Mouse (Mus musculus): Measurements from ENCODE around the gene Rnf114. TPM values are rescaled to one million over a fixed set of nuclear protein-coding genes. Genes with fewer than 3 reads are reported as not detected.

The Rnf114 gene
- total RNA-seq, 2 experiments from 2014 or later, result 50.9 to 51.6 TPM

- no peak overlapping the region for H3K27ac ChIP-seq
- DNase-seq (ENCODE audit: low spot score in 2 of 2), result no peak
- TF ChIP-seq CTCF (conservative IDR thresholded peaks at IDR 0.05), result no peak
- no peak overlapping the region for H3K4me3 ChIP-seq
Measured at GRCm38 (mm10) chr2:167514641-167515040, 22.2 kb downstream of the Rnf114 start.

GRCm38 (mm10) chr2:167515688-167516087 lies 23.2 kb downstream of the Rnf114 start:
- no peak overlapping the region for H3K4me3 ChIP-seq
- no peak overlapping the region for H3K27ac ChIP-seq
- TF ChIP-seq CTCF (conservative IDR thresholded peaks at IDR 0.05), result no peak
- no peak for DNase-seq (ENCODE audit: low spot score in 2 of 2)

GRCm38 (mm10) chr2:167519606-167520252 lies 27.3 kb downstream of the Rnf114 start:
- no peak overlapping the region for H3K27ac ChIP-seq
- peak; percentile 64 for TF ChIP-seq CTCF (conservative IDR thresholded peaks at IDR 0.05)
- H3K4me3 ChIP-seq, result no peak overlapping the region
- DNase-seq (ENCODE audit: low spot score in 2 of 2), result no peak

DNA sequence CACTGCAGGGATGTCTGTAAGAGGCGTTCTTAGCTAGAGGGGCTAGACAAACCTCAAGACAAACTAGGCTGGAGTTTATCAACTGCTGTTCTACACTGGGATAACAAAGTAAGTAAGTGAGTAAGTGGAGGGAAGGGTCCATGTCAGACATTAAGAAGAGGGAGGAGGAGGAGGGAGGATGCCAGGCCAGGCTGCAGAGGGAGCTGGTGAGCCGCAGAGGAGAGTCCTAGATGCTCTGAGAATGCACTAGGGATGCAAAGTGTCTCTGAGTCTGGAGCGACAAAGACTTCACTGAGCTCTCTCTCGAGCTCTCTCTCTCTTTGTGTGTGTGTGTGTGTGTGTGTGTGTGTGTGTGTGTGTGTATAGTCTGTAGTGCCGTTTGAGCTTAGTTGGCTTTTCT lies 35.8 kb downstream of the Rnf114 start:
- TF ChIP-seq CTCF (conservative IDR thresholded peaks at IDR 0.05), result peak; percentile 72
- no peak overlapping the region for H3K27ac ChIP-seq
- no peak for DNase-seq (ENCODE audit: low spot score in 2 of 2)
- H3K4me3 ChIP-seq, result no peak overlapping the region

- Histone ChIP-seq H3K27ac (no peak overlapping the region), H3K4me3 (no peak overlapping the region)
- DNase-seq (ENCODE audit: low spot score in 2 of 2), result no peak
- no peak for TF ChIP-seq CTCF (conservative IDR thresholded peaks at IDR 0.05)
Measured at GRCm38 (mm10) chr2:167529935-167530513, 37.6 kb downstream of the Rnf114 start.

GRCm38 (mm10) chr2:167530536-167530935 lies 38.1 kb downstream of the Rnf114 start:
- no peak for TF ChIP-seq CTCF (conservative IDR thresholded peaks at IDR 0.05)

GRCm38 (mm10) chr2:167532131-167532530 lies 39.7 kb downstream of the Rnf114 start:
- peak in 1 of 2 experiments; percentile 54 for DNase-seq (ENCODE audit: low spot score in 2 of 2)
- TF ChIP-seq CTCF (conservative IDR thresholded peaks at IDR 0.05), result peak; percentile 91
- H3K4me3 ChIP-seq, result no peak overlapping the region
- no peak overlapping the region for H3K27ac ChIP-seq

More at GRCm38 (mm10) chr2:167530536-167530935, 38.1 kb downstream of the Rnf114 start:
- no peak for DNase-seq (ENCODE audit: low spot score in 2 of 2)
- Histone ChIP-seq H3K4me3 (no peak overlapping the region), H3K27ac (no peak overlapping the region)

DNA sequence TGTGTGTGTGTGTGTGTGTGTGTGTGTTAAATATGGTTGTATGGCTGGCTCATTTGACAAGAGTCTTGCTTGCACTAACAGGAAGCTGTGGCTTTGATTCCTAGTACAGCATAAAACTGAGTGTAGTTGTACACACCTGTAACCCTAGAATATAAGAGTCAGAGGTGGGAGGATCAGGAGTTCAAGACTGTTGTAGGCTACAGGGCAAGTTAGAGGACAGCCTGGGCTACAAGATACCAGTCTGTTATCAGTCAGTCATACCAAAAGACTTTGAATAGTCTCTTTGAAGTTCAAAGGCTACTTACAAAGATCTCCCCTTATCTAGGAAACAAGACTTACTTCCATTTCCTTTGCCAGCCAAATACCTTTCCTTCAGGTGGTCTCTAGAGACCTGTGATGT lies 41.4 kb downstream of the Rnf114 start:
- no peak overlapping the region for H3K27ac ChIP-seq
- no peak overlapping the region for H3K4me3 ChIP-seq
- TF ChIP-seq CTCF (conservative IDR thresholded peaks at IDR 0.05), result no peak
- DNase-seq (ENCODE audit: low spot score in 2 of 2), result no peak

GRCm38 (mm10) chr2:167536320-167536945 lies 44.0 kb downstream of the Rnf114 start:
- TF ChIP-seq CTCF (conservative IDR thresholded peaks at IDR 0.05), result no peak
- DNase-seq (ENCODE audit: low spot score in 2 of 2), result no peak
- Histone ChIP-seq H3K27ac (no peak overlapping the region), H3K4me3 (no peak overlapping the region)

DNA sequence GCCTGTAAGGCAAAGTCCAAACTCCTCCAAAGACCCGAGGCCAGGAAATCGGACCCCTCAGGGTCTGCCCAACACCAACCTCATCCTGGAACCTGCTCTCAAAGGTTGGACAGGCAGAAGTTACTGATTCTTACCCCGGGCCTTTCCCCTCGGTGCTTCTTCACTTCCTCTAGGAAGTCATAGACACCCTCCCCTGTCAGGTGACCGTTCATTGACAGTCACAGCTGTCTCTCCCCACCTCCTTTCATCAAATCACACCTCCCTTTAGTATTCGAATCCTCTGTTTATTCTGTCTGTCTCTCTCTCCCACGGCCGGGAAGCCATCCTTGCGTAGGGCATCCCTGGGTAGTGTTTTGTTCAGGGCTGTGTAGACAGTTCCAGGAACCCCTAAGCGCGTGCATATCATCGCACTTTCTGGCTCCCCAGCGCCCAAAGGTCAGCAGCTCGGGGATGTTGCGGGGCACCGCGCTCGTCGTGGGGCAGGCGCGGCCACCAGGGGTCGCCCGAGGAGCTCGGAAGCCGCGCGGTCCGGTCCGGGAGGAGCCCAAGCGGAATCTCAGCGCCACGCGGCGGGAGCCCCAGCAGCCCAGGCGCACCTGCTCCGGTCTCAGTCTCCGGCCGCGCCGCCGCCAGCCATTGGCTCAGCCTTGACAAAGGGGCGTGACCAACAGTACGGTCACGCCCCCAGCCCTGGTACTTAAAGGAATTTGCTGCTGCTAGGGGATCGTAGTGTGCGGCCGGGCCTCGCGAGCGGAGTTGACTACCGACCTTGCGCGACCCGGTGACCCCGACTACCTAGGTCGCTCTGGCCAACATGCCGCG lies 45.2 kb downstream of the Rnf114 start, which contains the start of gene Snai1:
Gene Snai1 (plus strand): TSS at position 720 of the 822 bp plus-strand sequence.
- DNase-seq (ENCODE audit: low spot score in 2 of 2), result peak; percentile 67 to 74
- peak; percentile 94 for TF ChIP-seq CTCF (conservative IDR thresholded peaks at IDR 0.05)
- no peak within 1 kb of the TSS for H3K27ac ChIP-seq
- H3K4me3 ChIP-seq, result peak within 1 kb of the TSS; percentile 54

DNA sequence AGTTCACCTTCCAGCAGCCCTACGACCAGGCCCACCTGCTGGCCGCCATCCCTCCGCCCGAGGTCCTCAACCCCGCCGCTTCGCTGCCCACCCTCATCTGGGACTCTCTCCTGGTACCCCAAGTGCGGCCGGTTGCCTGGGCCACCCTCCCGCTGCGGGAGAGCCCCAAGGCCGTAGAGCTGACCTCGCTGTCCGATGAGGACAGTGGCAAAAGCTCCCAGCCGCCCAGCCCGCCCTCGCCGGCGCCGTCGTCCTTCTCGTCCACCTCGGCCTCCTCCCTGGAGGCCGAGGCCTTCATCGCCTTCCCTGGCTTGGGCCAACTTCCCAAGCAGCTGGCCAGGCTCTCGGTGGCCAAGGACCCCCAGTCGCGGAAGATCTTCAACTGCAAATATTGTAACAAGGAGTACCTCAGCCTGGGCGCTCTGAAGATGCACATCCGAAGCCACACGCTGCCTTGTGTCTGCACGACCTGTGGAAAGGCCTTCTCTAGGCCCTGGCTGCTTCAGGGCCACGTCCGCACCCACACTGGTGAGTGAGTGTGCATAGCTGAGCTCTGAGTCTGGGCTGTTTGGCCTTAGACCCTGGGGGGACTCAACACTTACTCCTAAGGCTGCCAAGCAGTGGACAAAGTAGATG lies 46.3 kb downstream of the Rnf114 start:
- peak overlapping the region; percentile 54; the same call in 1 of the 2 replicates for H3K4me3 ChIP-seq
- DNase-seq (ENCODE audit: low spot score in 2 of 2), result no peak

More for the DNA sequence above, 46.3 kb downstream of the Rnf114 start:
- no peak overlapping the region for H3K27ac ChIP-seq
- no peak for TF ChIP-seq CTCF (conservative IDR thresholded peaks at IDR 0.05)
